Mouse (Mus musculus): Measurements from ENCODE around the gene Hykk.
"Not testable (repeated sequence)": the region's sequence is repeated elsewhere in the genome, so short reads cannot be mapped to it uniquely, and the experiment has no call there.

Hykk gene

GRCm38 (mm10) chr9:54917010-54917677, at the start of gene Hykk:
Gene Hykk, plus strand, starts transcription at chr9:54917283.
- DNase-seq (ENCODE audit: low read depth, low spot score) = peak; percentile 8

- no peak for DNase-seq (ENCODE audit: low read depth, low spot score)
Measured at GRCm38 (mm10) chr9:54878759-54879158, 38.3 kb upstream of the Hykk start.

- DNase-seq (ENCODE audit: low read depth, low spot score) = no peak
Measured at GRCm38 (mm10) chr9:54892111-54892510, 25.0 kb upstream of the Hykk start.

GRCm38 (mm10) chr9:54897097-54897496, 20.0 kb upstream of the Hykk start:
- DNase-seq (ENCODE audit: low read depth, low spot score) = no peak

GRCm38 (mm10) chr9:54909446-54909845, 7.6 kb upstream of the Hykk start:
- DNase-seq (ENCODE audit: low read depth, low spot score) = no peak

- DNase-seq (ENCODE audit: low read depth, low spot score) = no peak
Measured at GRCm38 (mm10) chr9:54915576-54915975, 1.5 kb upstream of the Hykk start.

- DNase-seq (ENCODE audit: low read depth, low spot score) = no peak
Measured at GRCm38 (mm10) chr9:54916401-54916800, 682 bp upstream of the Hykk start.

- no peak for DNase-seq (ENCODE audit: low read depth, low spot score)
Measured at GRCm38 (mm10) chr9:54918191-54918590, 1.1 kb downstream of the Hykk start.

- DNase-seq (ENCODE audit: low read depth, low spot score) = no peak
Measured at GRCm38 (mm10) chr9:54918781-54919180, 1.7 kb downstream of the Hykk start.

- no peak for DNase-seq (ENCODE audit: low read depth, low spot score)
Measured at GRCm38 (mm10) chr9:54919946-54920345, 2.9 kb downstream of the Hykk start.

- no peak for DNase-seq (ENCODE audit: low read depth, low spot score)
Measured at GRCm38 (mm10) chr9:54930741-54931140, 13.7 kb downstream of the Hykk start.

- no peak for DNase-seq (ENCODE audit: low read depth, low spot score)
Measured at GRCm38 (mm10) chr9:54931765-54932164, 14.7 kb downstream of the Hykk start.

GRCm38 (mm10) chr9:54932379-54932778, 15.3 kb downstream of the Hykk start:
- no peak for DNase-seq (ENCODE audit: low read depth, low spot score)

- DNase-seq (ENCODE audit: low read depth, low spot score) = no peak
Measured at GRCm38 (mm10) chr9:54942071-54942470, 25.0 kb downstream of the Hykk start.

GRCm38 (mm10) chr9:54944467-54944866, 27.4 kb downstream of the Hykk start:
- no peak for DNase-seq (ENCODE audit: low read depth, low spot score)

GRCm38 (mm10) chr9:54946256-54946655, 29.2 kb downstream of the Hykk start:
- no peak for DNase-seq (ENCODE audit: low read depth, low spot score)

- no peak for DNase-seq (ENCODE audit: low read depth, low spot score)
Measured at GRCm38 (mm10) chr9:54949465-54949864, 32.4 kb downstream of the Hykk start.

GRCm38 (mm10) chr9:54950162-54950561, 33.1 kb downstream of the Hykk start:
- DNase-seq (ENCODE audit: low read depth, low spot score) = not testable (repeated sequence)

- DNase-seq (ENCODE audit: low read depth, low spot score) = peak; percentile 85
Measured at GRCm38 (mm10) chr9:54950575-54951321, 33.7 kb downstream of the Hykk start, which contains the start of the genes Psma4 and AY074887. Gene Psma4, plus strand, starts transcription at chr9:54950790. Gene AY074887, minus strand, starts transcription at chr9:54950998.

- no peak for DNase-seq (ENCODE audit: low read depth, low spot score)
Measured at GRCm38 (mm10) chr9:54961059-54961458, 44.0 kb downstream of the Hykk start.

- DNase-seq (ENCODE audit: low read depth, low spot score) = no peak
Measured at GRCm38 (mm10) chr9:54963669-54964068, 46.6 kb downstream of the Hykk start.

GRCm38 (mm10) chr9:54969972-54970637, 53.0 kb downstream of the Hykk start:
- no peak for DNase-seq (ENCODE audit: low read depth, low spot score)

All from brain, embryonic 18.5 days (tissue).